Mouse (Mus musculus) testis, adult 2 months (tissue): ENCODE measurements around the gene Zfp648.

Experiments
- CTCF ChIP-seq: fragments of 200-500 bp; IDR thresholded peaks from 2 replicates; pipeline ENCODE4 v1.5.1; 2012; ENCODE audit warnings: low read depth, mild to moderate bottlenecking, inconsistent platforms, low read length, moderate library complexity; ENCODE audit not compliant: control insufficient read depth, insufficient read depth, insufficient replicate concordance
- POLR2A ChIP-seq: fragments of 200-500 bp; IDR thresholded peaks from 2 replicates; pipeline ENCODE4 v1.6.1; 2012; ENCODE audit warnings: low read depth, mild to moderate bottlenecking, inconsistent platforms, low read length, moderate library complexity; ENCODE audit not compliant: control insufficient read depth

GRCm38 (mm10) chr1:154153800-154154199 is 47.2 kb upstream of the Zfp648 start:
- TF ChIP-seq CTCF (no peak), POLR2A (no peak)
